In genomic region chr13:41423463-41424074, GRCm38 (mm10) we compare ENCODE assay signal across 11 mouse cellular contexts.
DNase-seq lines count a peak whose midpoint lies in the region; ATAC-seq lines count a peak whose summit lies in the region.
"Had no signal": no experiment of that assay in that cellular context is flagged by ENCODE, and none has a peak within 500 bp of the region (broad histone marks: within the 10 kb centered on the region; RNA-seq: fewer than 3 reads in every experiment).

No protein-coding gene starts in this region.

- no peaks in the 10 kb centered on the region for H3K9me3 ChIP-seq in lung, embryonic 15.5 days
- H3K9me3 ChIP-seq in liver, embryonic 11.5 days (ENCODE audit: control insufficient read depth, low read length) = no peaks in the 10 kb centered on the region
- H3K9me3 ChIP-seq in stomach, embryonic 16.5 days (replicated peaks; ENCODE audit: control insufficient read depth, low read length) = no peaks in the 10 kb centered on the region
- H3K9me3 ChIP-seq in hindbrain, embryonic 14.5 days (ENCODE audit: control insufficient read depth, low read length) = no peaks in the 10 kb centered on the region
- H3K9me3 ChIP-seq: embryonic facial prominence, embryonic 13.5 days; forebrain, embryonic 15.5 days had no signal

- no peak overlapping the region for H3K4me3 ChIP-seq in lung, embryonic 15.5 days
- H3K4me3 ChIP-seq in liver, embryonic 11.5 days (ENCODE audit: low read depth, low read length) = no peak overlapping the region
- H3K4me3 ChIP-seq in stomach, embryonic 16.5 days (replicated peaks; ENCODE audit: low read length) = no peak overlapping the region
- no peak overlapping the region for H3K4me3 ChIP-seq in hindbrain, embryonic 14.5 days (replicated peaks; ENCODE audit: low read length)
- H3K4me3 ChIP-seq: embryonic facial prominence, embryonic 13.5 days; forebrain, embryonic 15.5 days had no signal

- DNase-seq in lung, postnatal 25 days (ENCODE audit: low spot score) = no peak
- peak; percentile 62 to 71 for DNase-seq in kidney, adult 8-10 months
- DNase-seq in liver, embryonic 11.5 days (ENCODE audit: low spot score) = no peak
- DNase-seq in right cerebral cortex, postnatal 36 days (ENCODE audit: low spot score in 2 of 2) = no peak
- no peak for DNase-seq in hindbrain, embryonic 14.5 days (ENCODE audit: low spot score)
- DNase-seq: cerebellum, adult 2 months had no signal

- no peaks in the 10 kb centered on the region for H3K36me3 ChIP-seq in lung, embryonic 15.5 days
- H3K36me3 ChIP-seq in liver, embryonic 11.5 days (ENCODE audit: control insufficient read depth, insufficient read depth, low read length) = no peaks in the 10 kb centered on the region
- H3K36me3 ChIP-seq in stomach, embryonic 16.5 days (ENCODE audit: control insufficient read depth, insufficient read depth, low read length) = no peaks in the 10 kb centered on the region
- H3K36me3 ChIP-seq in hindbrain, embryonic 14.5 days (replicated peaks; ENCODE audit: control insufficient read depth, insufficient read depth) = no peaks in the 10 kb centered on the region
- H3K36me3 ChIP-seq: embryonic facial prominence, embryonic 13.5 days; forebrain, embryonic 15.5 days had no signal

- H3K4me1 ChIP-seq in lung, embryonic 15.5 days = peaks cover 31% of the 10 kb centered on the region
- H3K4me1 ChIP-seq in liver, embryonic 11.5 days (replicated peaks; ENCODE audit: control insufficient read depth, insufficient read depth, low read length) = no peaks in the 10 kb centered on the region
- 0 out of 2 replicates have a peak, but pooled peaks cover 3% of the 10 kb centered on the region for H3K4me1 ChIP-seq in stomach, embryonic 16.5 days (ENCODE audit: control insufficient read depth, insufficient read depth, low read length)
- no peaks in the 10 kb centered on the region for H3K4me1 ChIP-seq in hindbrain, embryonic 14.5 days (replicated peaks; ENCODE audit: control insufficient read depth, insufficient read depth, low read length)
- H3K4me1 ChIP-seq: forebrain, embryonic 15.5 days had no signal

- 44% methylated on average over 10 of the region's 10 CpGs for WGBS in lung, embryonic 15.5 days
- 65% methylated on average over 10 of the region's 10 CpGs for WGBS in liver, embryonic 11.5 days
- 52% methylated on average over 10 of the region's 10 CpGs for WGBS in stomach, embryonic 16.5 days
- WGBS in hindbrain, embryonic 14.5 days = 88% methylated on average over 10 of the region's 10 CpGs

- H3K27me3 ChIP-seq in lung, embryonic 15.5 days = no peaks in the 10 kb centered on the region
- H3K27me3 ChIP-seq in liver, embryonic 11.5 days (replicated peaks; ENCODE audit: control insufficient read depth, insufficient read depth, low read length) = no peaks in the 10 kb centered on the region
- no peaks in the 10 kb centered on the region for H3K27me3 ChIP-seq in stomach, embryonic 16.5 days (ENCODE audit: control insufficient read depth, insufficient read depth, low read length)
- no peaks in the 10 kb centered on the region for H3K27me3 ChIP-seq in hindbrain, embryonic 14.5 days (ENCODE audit: control insufficient read depth, insufficient read depth, low read length)
- H3K27me3 ChIP-seq: embryonic facial prominence, embryonic 13.5 days; forebrain, embryonic 15.5 days had no signal

- no peak overlapping the region for H3K9ac ChIP-seq in lung, embryonic 15.5 days
- no peak overlapping the region for H3K9ac ChIP-seq in liver, embryonic 11.5 days (ENCODE audit: low read depth, low read length)
- no peak overlapping the region for H3K9ac ChIP-seq in stomach, embryonic 16.5 days (ENCODE audit: low read length)
- H3K9ac ChIP-seq in hindbrain, embryonic 14.5 days = no peak overlapping the region
- H3K9ac ChIP-seq: embryonic facial prominence, embryonic 13.5 days; forebrain, embryonic 15.5 days had no signal

- ATAC-seq in lung, embryonic 15.5 days (ENCODE audit: borderline replicate concordance, extremely low read depth, low FRiP score, low TSS enrichment) = peak; percentile 52; the same call in 1 of the 2 replicates
- ATAC-seq in liver, embryonic 11.5 days (replicated peaks; ENCODE audit: low FRiP score) = no peak; the same call in 1 of the 2 replicates
- peak; percentile 89 for ATAC-seq in stomach, embryonic 16.5 days (ENCODE audit: insufficient read depth, low FRiP score)
- no peak for ATAC-seq in hindbrain, embryonic 14.5 days (ENCODE audit: low FRiP score)
- ATAC-seq in megakaryocyte, adult 5-6 weeks (ENCODE audit: poor library complexity, severe bottlenecking) = no peak
- ATAC-seq: forebrain, embryonic 15.5 days had no signal

- H3K4me2 ChIP-seq in lung, embryonic 15.5 days = no peak overlapping the region
- no peak overlapping the region for H3K4me2 ChIP-seq in liver, embryonic 11.5 days
- H3K4me2 ChIP-seq in stomach, embryonic 16.5 days (ENCODE audit: low read depth, low read length) = no peak overlapping the region
- no peak overlapping the region for H3K4me2 ChIP-seq in hindbrain, embryonic 14.5 days (replicated peaks)
- H3K4me2 ChIP-seq: embryonic facial prominence, embryonic 13.5 days; forebrain, embryonic 15.5 days had no signal

- H3K27ac ChIP-seq in lung, embryonic 15.5 days = peak overlapping the region; percentile 69
- H3K27ac ChIP-seq in liver, embryonic 11.5 days (ENCODE audit: low read depth, low read length) = peak overlapping the region; percentile 3; the same call in 1 of the 2 replicates
- peak overlapping the region; percentile 71 for H3K27ac ChIP-seq in stomach, embryonic 16.5 days (ENCODE audit: low read length)
- no peak overlapping the region for H3K27ac ChIP-seq in hindbrain, embryonic 14.5 days
- H3K27ac ChIP-seq: embryonic facial prominence, embryonic 13.5 days; forebrain, embryonic 15.5 days had no signal

Comparison
In these comparisons a context has a peak if more than half of its experiments do, and no peak if none do; other contexts are left out.
1. ATAC-seq: peak in lung, embryonic 15.5 days (single experiment) and stomach, embryonic 16.5 days (single experiment); none in liver, embryonic 11.5 days (single experiment), hindbrain, embryonic 14.5 days (single experiment) and megakaryocyte, adult 5-6 weeks (single experiment).
2. DNase-seq: peak in kidney, adult 8-10 months (2 of 2); none in lung, postnatal 25 days (single experiment), liver, embryonic 11.5 days (single experiment), right cerebral cortex, postnatal 36 days (0 of 2) and hindbrain, embryonic 14.5 days (single experiment).